Mouse (Mus musculus): Measurements from ENCODE around the gene Hrasls5.

GRCm38 (mm10) chr19:7562601-7563129, 49.7 kb upstream of the Hrasls5 start:
- TF ChIP-seq CHD1 (IDR thresholded peaks at IDR 0.05; ENCODE audit: low read depth, low read length) (no peak), ZMIZ1 (IDR thresholded peaks at IDR 0.05; ENCODE audit: low read depth, low read length) (no peak), CTCF (conservative IDR thresholded peaks at IDR 0.05 in 1 of 2, IDR thresholded peaks at IDR 0.05 in 1 of 2; ENCODE audit: low read depth in 2 of 2, low read length in 2 of 2) (no peak), POLR2AphosphoS2 (IDR thresholded peaks at IDR 0.05; ENCODE audit: low read depth, low read length) (no peak), MAX (IDR thresholded peaks at IDR 0.05; ENCODE audit: low read length) (no peak)

All from CH12.LX (cell line).